Mouse (Mus musculus) midbrain, embryonic 12.5 days (tissue): ENCODE measurements at regions not wholly inside any gene's neighbourhood (a gene's known extent, or its start where the extent isn't known, plus 50 kb on each side); places are given as distances from the start of the nearest gene placed in this dataset.

Experiments
- ATAC-seq: fragments of 200-750 bp; cut with Nextera tagmentation; 2 replicates; pipeline ENCODE4 v1.8.0; 2017; ENCODE audit warnings: low read depth, moderate TSS enrichment, moderate library complexity; ENCODE audit not compliant: low FRiP score
- H3K27ac ChIP-seq: fragments of 300-500 bp; sonication (generic); replicated peaks from 2 replicates; pipeline ENCODE4 v1.5.1; 2016; ENCODE audit warnings: mild to moderate bottlenecking
- H3K27me3 ChIP-seq: fragments of 300-500 bp; sonication (generic); 2 replicates; pipeline ENCODE4 v1.6.1; 2016; ENCODE audit warnings: mild to moderate bottlenecking
- H3K36me3 ChIP-seq: fragments of 300-500 bp; sonication (generic); 2 replicates; pipeline ENCODE4 v1.6.1; 2016
- H3K4me1 ChIP-seq: fragments of 300-500 bp; sonication (generic); 2 replicates; pipeline ENCODE4 v1.6.1; 2016
- H3K4me2 ChIP-seq: fragments of 300-500 bp; sonication (generic); replicated peaks from 2 replicates; pipeline ENCODE4 v1.6.1; 2016; ENCODE audit warnings: mild to moderate bottlenecking, moderate library complexity
- H3K4me3 ChIP-seq: fragments of 300-500 bp; sonication (generic); 2 replicates; pipeline ENCODE4 v1.5.1; 2016; ENCODE audit warnings: mild to moderate bottlenecking
- H3K9ac ChIP-seq: fragments of 300-500 bp; sonication (generic); replicated peaks from 2 replicates; pipeline ENCODE4 v1.6.1; 2016; ENCODE audit warnings: mild to moderate bottlenecking, moderate library complexity
- H3K9me3 ChIP-seq: fragments of 300-500 bp; sonication (generic); 2 replicates; pipeline ENCODE4 v1.6.1; 2016; ENCODE audit warnings: mild to moderate bottlenecking
- WGBS: fragments of 180-500 bp; shearing (Covaris S2); methylation state at CpG from one replicate; pipeline ENCODE4 v1.1.7; 2016; 5-methylcytosine and 5-hydroxymethylcytosine counted together

DNA sequence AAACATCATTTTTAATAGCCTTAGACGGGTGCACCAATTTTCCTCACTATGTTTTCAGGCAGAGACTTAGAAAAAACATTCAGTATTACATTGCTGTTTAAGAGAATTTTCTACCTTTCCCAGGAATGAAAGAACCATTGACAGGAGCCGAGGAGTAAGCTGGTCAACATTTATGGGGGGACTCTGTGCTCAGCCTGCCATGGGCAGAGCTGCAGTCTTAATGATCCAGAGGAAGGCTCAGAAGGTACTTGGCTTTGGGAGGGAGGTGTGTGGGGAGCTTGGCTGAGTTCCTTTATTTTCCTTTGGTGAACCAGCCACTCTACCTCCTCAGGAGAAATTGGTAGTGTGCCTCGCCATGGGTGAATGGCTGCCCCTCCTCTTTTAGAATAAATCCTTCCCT, 333.1 kb upstream of the Pou3f3 start:
- no peak for ATAC-seq
- WGBS = 74% methylated on average over 3 of the region's 3 CpGs

DNA sequence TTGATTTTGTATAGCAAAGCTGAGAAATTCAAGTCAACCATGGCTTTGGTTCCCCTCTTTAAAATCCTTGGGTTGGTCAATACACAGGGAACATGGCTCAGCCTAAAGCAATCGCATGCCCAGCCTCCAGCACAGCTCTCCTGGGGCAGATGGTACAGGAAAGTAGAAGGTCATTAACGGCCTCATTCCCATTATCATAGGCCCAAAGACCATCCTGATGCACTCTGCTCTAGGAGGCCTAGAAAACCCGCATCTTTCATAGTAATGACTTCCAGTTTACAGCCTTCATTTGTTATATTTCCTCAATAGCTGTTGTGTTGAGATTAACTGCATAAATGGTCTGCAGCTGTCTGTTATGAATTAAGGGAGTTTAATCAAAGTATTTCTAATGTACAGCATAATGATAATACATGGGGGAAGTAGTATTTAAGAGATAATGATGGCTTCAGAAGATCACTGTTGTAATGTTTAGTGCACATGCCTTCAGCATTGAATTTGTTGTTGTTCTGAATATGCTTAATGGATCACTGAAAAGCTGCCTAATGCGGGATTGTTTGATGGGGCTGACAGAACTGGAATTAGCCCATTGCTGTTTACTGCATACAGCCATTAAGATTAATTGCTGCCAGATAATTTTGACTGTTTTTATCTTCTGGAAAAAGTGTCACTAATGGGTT, 329.8 kb upstream of the Pou3f3 start:
- H3K27ac ChIP-seq = no peak overlapping the region
- no peak for ATAC-seq
- WGBS = 81% methylated on average over 4 of the region's 4 CpGs

More for the DNA sequence above, 333.1 kb upstream of the Pou3f3 start:
- H3K9ac ChIP-seq = no peak overlapping the region
- no peaks in the 10 kb centered on the region for H3K9me3 ChIP-seq
- H3K36me3 ChIP-seq = no peaks in the 10 kb centered on the region
- no peak overlapping the region for H3K4me2 ChIP-seq
- no peaks in the 10 kb centered on the region for H3K4me1 ChIP-seq
- no peaks in the 10 kb centered on the region for H3K27me3 ChIP-seq
- H3K27ac ChIP-seq = no peak overlapping the region
- no peak overlapping the region for H3K4me3 ChIP-seq

DNA sequence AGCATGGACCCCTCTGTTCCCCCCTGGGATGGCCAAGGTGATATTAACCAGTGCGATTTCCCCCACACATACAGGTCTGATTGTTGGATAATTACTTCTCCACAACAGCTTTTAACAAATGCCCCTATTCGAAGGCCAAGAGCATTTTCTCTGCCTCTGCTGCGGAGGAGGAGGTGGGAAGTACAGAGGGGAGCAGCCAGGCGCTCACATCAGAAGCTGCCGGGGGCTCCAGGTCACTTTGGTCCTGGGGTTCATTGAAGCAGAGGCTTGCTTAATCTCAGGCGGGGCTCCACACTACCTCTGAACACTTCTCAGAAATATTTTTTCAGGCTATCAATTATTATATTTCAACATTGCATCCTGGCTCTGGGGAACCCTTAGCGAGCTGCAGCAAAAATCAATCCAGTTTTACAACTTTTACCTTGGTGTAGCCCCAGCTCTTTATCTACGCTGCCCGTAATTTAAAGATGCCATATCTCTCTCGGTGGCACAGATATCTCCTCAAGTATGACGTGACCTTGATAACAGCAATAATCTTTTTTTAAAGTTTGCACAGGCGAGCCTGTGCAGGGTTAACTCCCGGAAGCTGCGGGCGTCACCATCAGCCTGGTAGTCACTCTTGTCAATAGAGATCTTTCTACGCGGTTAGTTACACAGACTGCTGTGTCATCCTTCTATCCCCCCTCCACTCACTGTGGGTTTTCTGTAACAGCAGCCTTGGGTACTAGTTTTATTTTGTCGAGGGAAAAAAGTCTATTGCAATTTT, 307.5 kb upstream of the Pou3f3 start:
- ATAC-seq = no peak
- no peaks in the 10 kb centered on the region for H3K27me3 ChIP-seq
- 64% methylated on average over 18 of the region's 18 CpGs for WGBS
- no peaks in the 10 kb centered on the region for H3K9me3 ChIP-seq
- H3K4me2 ChIP-seq = no peak overlapping the region
- H3K4me1 ChIP-seq = peaks cover 7% of the 10 kb centered on the region; the same call in 1 of the 2 replicates
- no peaks in the 10 kb centered on the region for H3K36me3 ChIP-seq
- no peak overlapping the region for H3K27ac ChIP-seq
- no peak overlapping the region for H3K4me3 ChIP-seq
- no peak overlapping the region for H3K9ac ChIP-seq

More for the DNA sequence above, 329.8 kb upstream of the Pou3f3 start:
- Histone ChIP-seq H3K4me3 (no peak overlapping the region), H3K9me3 (0 out of 2 replicates have a peak, but pooled peaks cover 4% of the 10 kb centered on the region), H3K27me3 (no peaks in the 10 kb centered on the region), H3K36me3 (no peaks in the 10 kb centered on the region), H3K4me1 (no peaks in the 10 kb centered on the region), H3K4me2 (no peak overlapping the region), H3K9ac (no peak overlapping the region)

DNA sequence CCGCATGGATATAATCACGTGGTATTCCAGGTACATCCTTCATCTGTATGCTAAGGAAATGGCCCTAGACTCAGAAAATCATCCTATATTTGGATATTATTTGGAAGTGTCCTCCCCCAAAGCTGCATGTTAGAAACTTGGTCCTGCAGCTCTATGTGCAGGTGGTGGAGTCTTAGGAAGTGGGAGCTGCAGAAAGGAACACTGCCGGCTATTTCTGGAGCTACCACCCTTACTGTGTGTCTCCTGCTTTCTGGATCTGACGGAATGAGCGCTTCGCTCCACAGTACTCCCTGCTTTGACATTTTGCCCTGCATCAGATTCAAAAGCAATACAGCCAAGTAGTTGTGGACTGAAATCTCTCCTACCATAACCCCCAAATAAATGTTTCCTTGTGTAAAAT, 306.8 kb upstream of the Pou3f3 start:
- no peak overlapping the region for H3K9ac ChIP-seq

DNA sequence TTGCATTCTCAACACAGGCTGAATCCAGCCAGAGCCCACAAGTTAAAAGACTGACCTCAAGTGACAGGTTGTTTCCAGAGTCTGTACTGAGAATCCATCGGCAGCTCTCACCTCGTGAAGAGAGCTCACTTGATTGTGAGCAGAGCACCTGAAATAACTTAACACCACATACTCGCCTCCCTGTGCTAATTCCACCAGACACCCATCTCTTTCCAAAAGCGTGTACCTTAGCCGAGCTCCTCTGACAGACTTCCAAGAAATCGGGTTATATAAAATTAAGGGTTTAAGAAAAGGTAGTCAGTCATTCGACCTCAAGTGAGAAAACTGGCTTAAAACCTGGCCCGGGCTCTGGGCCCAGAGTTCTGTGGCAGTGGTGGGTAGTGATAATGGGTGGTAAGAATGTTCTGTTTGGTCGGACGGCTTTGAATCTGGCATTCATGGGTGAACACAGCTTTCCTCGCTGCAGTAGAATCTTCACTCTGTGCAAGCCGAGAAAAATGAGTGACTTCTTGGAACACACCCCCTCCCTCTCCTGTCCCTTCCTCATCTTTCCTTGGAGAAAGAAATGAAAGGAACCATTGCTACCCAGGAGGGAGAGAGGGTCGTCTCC, 299.8 kb upstream of the Pou3f3 start:
- Histone ChIP-seq H3K4me1 (peaks cover 7% of the 10 kb centered on the region), H3K27me3 (no peaks in the 10 kb centered on the region), H3K4me3 (no peak overlapping the region), H3K9me3 (no peaks in the 10 kb centered on the region), H3K4me2 (no peak overlapping the region), H3K27ac (no peak overlapping the region), H3K36me3 (no peaks in the 10 kb centered on the region), H3K9ac (no peak overlapping the region)
- WGBS = 84% methylated on average over 13 of the region's 13 CpGs
- ATAC-seq = no peak

More for the DNA sequence above, 306.8 kb upstream of the Pou3f3 start:
- Histone ChIP-seq H3K27ac (no peak overlapping the region), H3K4me2 (no peak overlapping the region), H3K9me3 (no peaks in the 10 kb centered on the region), H3K4me1 (peaks cover 7% of the 10 kb centered on the region; the same call in 1 of the 2 replicates), H3K36me3 (no peaks in the 10 kb centered on the region), H3K27me3 (no peaks in the 10 kb centered on the region), H3K4me3 (no peak overlapping the region)
- no peak for ATAC-seq
- 93% methylated on average over 6 of the region's 6 CpGs for whole genome bisulfite sequencing

DNA sequence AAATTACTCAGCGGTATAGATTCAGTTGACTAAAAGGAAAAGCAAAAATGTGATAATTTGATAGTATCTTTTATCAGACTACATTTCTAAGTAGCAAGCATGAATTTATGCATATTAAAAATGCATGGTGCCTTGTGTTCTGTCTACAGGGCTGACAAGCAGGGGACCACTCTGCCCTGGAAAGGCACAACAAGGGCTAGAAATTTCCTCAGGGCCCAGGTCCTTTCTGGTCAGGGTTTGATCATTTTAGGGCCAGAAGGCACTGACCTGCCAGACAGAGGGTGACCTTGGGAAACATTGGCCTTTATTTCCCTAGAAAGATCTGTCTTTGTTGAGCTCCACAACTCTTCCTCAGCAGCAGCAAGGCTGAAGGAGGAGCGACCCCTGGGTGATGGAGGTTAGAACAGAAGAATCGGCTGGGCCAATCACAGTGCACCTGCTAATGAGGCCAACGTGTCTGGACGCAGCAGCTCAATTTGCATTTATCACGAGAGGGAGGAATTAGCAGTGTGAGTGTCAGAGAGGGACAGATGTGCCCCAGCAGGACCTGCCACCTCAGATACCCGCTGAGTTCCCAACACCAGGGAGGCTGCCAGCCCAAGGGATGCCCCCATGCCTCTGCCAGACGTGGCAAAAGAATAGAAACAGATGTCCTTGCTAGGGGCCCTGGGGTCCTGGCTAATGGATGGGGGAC, 297.0 kb upstream of the Pou3f3 start:
- H3K36me3 ChIP-seq = no peaks in the 10 kb centered on the region
- no peak overlapping the region for H3K4me2 ChIP-seq
- H3K4me1 ChIP-seq = peaks cover 7% of the 10 kb centered on the region; the same call in 1 of the 2 replicates
- no peaks in the 10 kb centered on the region for H3K27me3 ChIP-seq
- peak; percentile 72 for ATAC-seq
- H3K9me3 ChIP-seq = no peaks in the 10 kb centered on the region
- H3K9ac ChIP-seq = no peak overlapping the region
- WGBS = 25% methylated on average over 8 of the region's 8 CpGs
- H3K27ac ChIP-seq = 0 out of 2 replicates have a peak overlapping the region, but pooled peaks have one; percentile 17
- no peak overlapping the region for H3K4me3 ChIP-seq

DNA sequence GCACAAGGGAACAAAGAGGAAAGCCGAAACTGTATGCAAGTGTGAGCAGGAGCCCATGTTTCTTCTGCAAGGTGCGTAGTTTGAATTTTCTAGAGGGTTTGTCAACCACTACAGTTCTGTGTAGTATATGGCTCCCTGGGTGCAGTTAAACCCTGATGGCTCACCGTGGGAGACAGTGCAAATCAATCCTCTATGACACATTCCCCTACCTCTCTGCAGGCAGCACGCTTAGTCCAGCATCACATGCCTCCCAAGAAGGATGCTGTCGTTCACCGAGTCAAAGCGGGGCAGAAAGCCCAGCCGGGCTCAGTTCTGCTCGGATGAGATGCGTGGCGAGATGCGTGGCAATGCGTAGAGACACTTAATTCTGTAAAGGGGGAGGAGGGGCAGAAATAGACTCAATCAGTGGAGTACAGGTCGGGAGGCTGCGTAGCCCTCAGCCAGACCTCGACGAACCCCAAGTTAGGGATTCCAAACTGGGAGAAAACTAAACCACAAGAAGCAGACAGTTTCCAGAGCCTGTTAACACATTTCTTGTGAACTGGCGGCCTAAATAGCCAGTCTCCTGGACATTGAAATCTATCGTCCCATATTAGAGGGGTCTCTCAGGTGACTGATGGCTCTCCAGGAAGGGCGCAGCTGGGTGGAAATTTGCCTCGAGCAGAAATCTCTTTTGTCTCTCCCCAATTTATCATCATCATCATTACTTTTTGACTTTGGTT, 279.6 kb upstream of the Pou3f3 start:
- Histone ChIP-seq H3K4me3 (no peak overlapping the region), H3K27ac (no peak overlapping the region), H3K4me1 (peaks cover 17% of the 10 kb centered on the region; the same call in 1 of the 2 replicates), H3K36me3 (no peaks in the 10 kb centered on the region), H3K27me3 (0 out of 2 replicates have a peak, but pooled peaks cover 6% of the 10 kb centered on the region), H3K9ac (no peak overlapping the region), H3K9me3 (no peaks in the 10 kb centered on the region), H3K4me2 (no peak overlapping the region)
- 77% methylated on average over 21 of the region's 21 CpGs for WGBS
- ATAC-seq = no peak

DNA sequence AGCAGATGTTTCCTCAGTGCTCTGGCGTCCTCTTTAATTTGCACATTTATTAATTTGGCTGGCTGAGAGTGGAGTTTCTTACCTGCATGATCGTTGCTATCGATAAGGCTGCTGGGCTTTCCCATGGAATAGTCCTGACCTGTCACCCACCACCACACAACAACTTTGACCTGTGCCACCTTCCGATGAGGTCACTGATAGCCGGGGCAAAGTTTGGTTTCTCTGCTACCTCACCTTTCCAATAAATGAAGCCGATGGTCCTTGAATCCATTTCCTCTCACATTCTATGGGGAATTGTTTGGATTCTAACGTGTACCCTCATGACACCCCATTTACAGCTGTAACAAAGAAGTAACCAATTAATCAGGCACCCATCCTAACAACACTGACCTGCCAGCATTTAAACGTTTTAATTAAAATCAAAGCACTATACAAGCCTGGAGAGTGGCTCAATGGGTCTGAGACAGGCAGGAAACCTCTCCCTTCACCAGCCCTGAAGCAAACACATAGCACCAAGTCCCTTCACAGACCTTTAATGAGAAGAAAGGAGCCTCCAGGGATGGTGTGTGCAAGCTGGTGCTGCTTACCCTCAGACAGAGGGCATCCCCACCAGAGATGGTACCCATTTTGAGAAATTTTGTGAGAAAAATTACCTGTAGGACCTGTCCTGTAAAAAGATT, 278.9 kb upstream of the Pou3f3 start:
- no peak overlapping the region for H3K4me2 ChIP-seq
- ATAC-seq = peak; percentile 52; the same call in 1 of the 2 replicates
- no peak overlapping the region for H3K27ac ChIP-seq
- no peak overlapping the region for H3K4me3 ChIP-seq
- H3K9me3 ChIP-seq = no peaks in the 10 kb centered on the region
- H3K9ac ChIP-seq = no peak overlapping the region
- 76% methylated on average over 8 of the region's 8 CpGs for WGBS
- 0 out of 2 replicates have a peak, but pooled peaks cover 6% of the 10 kb centered on the region for H3K27me3 ChIP-seq
- no peaks in the 10 kb centered on the region for H3K36me3 ChIP-seq
- peaks cover 17% of the 10 kb centered on the region; the same call in 1 of the 2 replicates for H3K4me1 ChIP-seq

DNA sequence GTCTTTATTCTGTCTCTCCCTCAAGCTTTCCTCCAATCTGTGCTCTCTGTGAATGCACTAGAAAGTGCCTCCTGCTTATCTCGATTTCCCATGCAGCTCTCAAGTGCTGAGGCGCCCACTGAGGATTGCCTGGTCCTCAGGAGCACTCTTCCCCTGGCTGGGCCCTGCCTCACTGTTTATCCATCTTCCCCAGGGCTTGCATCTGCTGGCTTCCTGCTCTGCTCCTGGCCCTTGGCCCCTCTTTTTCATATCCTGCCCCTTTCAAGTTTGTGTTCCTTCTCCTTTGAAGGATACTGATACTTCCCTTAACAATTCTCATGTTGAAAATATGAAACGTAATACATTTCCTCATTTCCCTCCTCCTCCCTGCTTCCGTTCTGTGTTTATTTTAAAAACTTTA, 277.8 kb upstream of the Pou3f3 start:
- Histone ChIP-seq H3K4me2 (no peak overlapping the region), H3K9me3 (no peaks in the 10 kb centered on the region), H3K36me3 (no peaks in the 10 kb centered on the region), H3K4me1 (peaks cover 17% of the 10 kb centered on the region; the same call in 1 of the 2 replicates), H3K4me3 (no peak overlapping the region), H3K27ac (no peak overlapping the region), H3K9ac (no peak overlapping the region), H3K27me3 (0 out of 2 replicates have a peak, but pooled peaks cover 6% of the 10 kb centered on the region)
- WGBS = 58% methylated on average over 4 of the region's 4 CpGs
- ATAC-seq = no peak

DNA sequence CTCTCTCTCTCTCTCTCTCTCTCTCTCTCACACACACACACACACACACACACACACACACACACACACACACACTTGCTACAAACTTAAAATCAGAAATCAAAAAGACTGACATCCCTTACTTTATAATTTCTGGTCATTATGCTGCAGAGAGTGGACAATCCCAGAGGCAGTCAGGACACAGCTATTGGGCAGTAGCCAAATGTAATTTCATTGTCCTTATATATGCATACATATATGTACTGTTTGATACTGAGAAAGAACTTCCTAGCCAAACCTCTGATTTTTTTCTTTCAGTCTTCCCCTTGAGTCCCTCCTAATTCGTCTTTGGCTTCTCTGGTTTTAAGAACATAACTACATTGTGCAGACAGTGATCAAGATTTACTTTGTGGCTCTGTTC, 277.3 kb upstream of the Pou3f3 start:
- H3K9me3 ChIP-seq = no peaks in the 10 kb centered on the region
- H3K4me2 ChIP-seq = no peak overlapping the region
- H3K27ac ChIP-seq = no peak overlapping the region
- no peaks in the 10 kb centered on the region for H3K36me3 ChIP-seq
- ATAC-seq = no peak
- WGBS = 76% methylated on average over 1 of the region's 1 CpGs
- peaks cover 17% of the 10 kb centered on the region; the same call in 1 of the 2 replicates for H3K4me1 ChIP-seq
- no peak overlapping the region for H3K9ac ChIP-seq
- 0 out of 2 replicates have a peak, but pooled peaks cover 6% of the 10 kb centered on the region for H3K27me3 ChIP-seq
- H3K4me3 ChIP-seq = no peak overlapping the region
